Mouse (Mus musculus) liver, embryonic 14.5 days (tissue): ENCODE measurements around the gene Shisal1. TPM values are rescaled to one million over a fixed set of nuclear protein-coding genes. Genes with fewer than 3 reads are reported as not detected.

Source experiments
- ATAC-seq: fragments of 200-750 bp; cut with Nextera tagmentation; 2 replicates; pipeline ENCODE4 v1.8.0; 2017; ENCODE audit warnings: moderate number of reproducible peaks, mild to moderate bottlenecking, moderate library complexity; ENCODE audit not compliant: insufficient read depth
- DNase-seq, 3 experiments: peaks; one replicate each; pipeline ENCODE4 v3.0.0-alpha.2; 2012 to 2013; ENCODE audit warnings: low read depth in 3 of 3, low spot score in 3 of 3
- H3K27ac ChIP-seq: fragments of 300-500 bp; sonication (generic); 2 replicates; pipeline ENCODE4 v1.5.1; 2014; ENCODE audit warnings: moderate library complexity, mild to moderate bottlenecking, control low read depth, inconsistent platforms
- H3K27me3 ChIP-seq: fragments of 300-500 bp; sonication (generic); 2 replicates; pipeline ENCODE4 v1.6.1; 2014; ENCODE audit warnings: mild to moderate bottlenecking, low read length, moderate library complexity; ENCODE audit not compliant: control insufficient read depth, insufficient read depth
- H3K36me3 ChIP-seq: fragments of 300-500 bp; sonication (generic); replicated peaks from 2 replicates; pipeline ENCODE4 v1.6.1; 2014; ENCODE audit warnings: low read depth; ENCODE audit not compliant: control insufficient read depth, insufficient read depth
- H3K4me1 ChIP-seq, 2 experiments: fragments of 200-500 bp in 1 of 2; fragments of 300-500 bp in 1 of 2; sonication (generic) in 1 of 2; replicated peaks; 2 replicates each; pipeline ENCODE4 v1.6.1; 2012 to 2014; ENCODE audit warnings: antibody characterized with exemption in 1 of 2, inconsistent platforms in 1 of 2, low read length in 1 of 2; ENCODE audit not compliant: control insufficient read depth in 2 of 2, insufficient read depth in 2 of 2
- H3K4me2 ChIP-seq: fragments of 300-500 bp; sonication (generic); 2 replicates; pipeline ENCODE4 v1.6.1; 2014; ENCODE audit warnings: low read depth, mild to moderate bottlenecking, control low read depth, moderate library complexity
- H3K4me3 ChIP-seq, 2 experiments: fragments of 200-500 bp in 1 of 2; fragments of 300-500 bp in 1 of 2; sonication (generic) in 1 of 2; 2 replicates each; pipeline ENCODE4 v1.5.1; 2012 to 2014; ENCODE audit warnings: low read depth in 2 of 2, low read length in 2 of 2, mild to moderate bottlenecking in 2 of 2, control low read depth in 1 of 2, inconsistent platforms in 1 of 2, moderate library complexity in 1 of 2; ENCODE audit not compliant: insufficient read depth in 1 of 2
- H3K9ac ChIP-seq: fragments of 300-500 bp; sonication (generic); replicated peaks from 2 replicates; pipeline ENCODE4 v1.6.1; 2014; ENCODE audit warnings: mild to moderate bottlenecking, control low read depth, moderate library complexity
- H3K9me3 ChIP-seq: fragments of 300-500 bp; sonication (generic); 2 replicates; pipeline ENCODE4 v1.6.1; 2016; ENCODE audit warnings: low read length, mixed read lengths; ENCODE audit not compliant: control insufficient read depth
- CTCF ChIP-seq: IDR thresholded peaks from 2 replicates; pipeline ENCODE4 v1.5.1; 2016; ENCODE audit warnings: antibody characterized with exemption, low read depth, control low read depth
- EP300 ChIP-seq: IDR thresholded peaks from 2 replicates; pipeline ENCODE4 v1.6.1; 2016; ENCODE audit warnings: antibody characterized with exemption, low read depth
- WGBS: fragments of 180-500 bp; shearing (Covaris S2); extraction: QIAGEN DNeasy Blood & Tissue Kit; methylation state at CpG from one replicate; pipeline ENCODE4 v1.1.7; 2014; ENCODE audit not compliant: insufficient replicate concordance; 5-methylcytosine and 5-hydroxymethylcytosine counted together
- polyA plus RNA-seq, 2 experiments: library from polyadenylated mRNA; depleted of rRNA in 1 of 2; stranded (reverse) in 1 of 2; unstranded in 1 of 2; fragments of >200 nt; fragmentation: Nextera tagmentation in 1 of 2; extraction: Ambion mirVana in 1 of 2; gene quantifications; 2 replicates each; pipeline versions ENCODE4 v1.2.1 to v1.2.3; 2012 to 2014

Gene Shisal1
- polyA plus RNA-seq, 2 experiments: 0.07 TPM; not detected in 1

DNA sequence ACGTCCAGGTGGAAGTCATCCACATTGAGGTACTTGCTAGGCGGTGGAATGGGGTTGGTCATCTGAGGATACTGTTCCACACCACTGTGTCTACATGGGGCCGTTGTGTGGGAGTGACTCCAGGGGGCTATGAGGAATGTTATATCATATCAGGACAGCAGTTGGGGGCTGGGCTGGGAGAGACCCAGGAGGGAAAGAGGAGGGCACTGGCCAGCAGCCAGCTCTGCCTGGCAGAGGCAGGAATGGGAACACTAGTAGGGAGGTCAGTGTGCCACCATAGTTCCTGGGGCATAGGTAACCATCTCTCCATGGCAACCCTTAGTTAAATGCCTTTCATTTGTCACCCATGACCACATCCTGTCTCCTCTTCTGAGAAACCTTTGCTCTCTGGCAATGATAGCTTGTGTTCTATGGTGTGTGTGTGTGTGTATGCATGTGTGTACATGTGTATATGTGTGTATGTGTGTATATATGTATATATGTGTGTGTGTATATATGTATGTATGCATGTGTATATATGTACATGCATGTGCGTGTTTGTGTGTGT is 115.8 kb downstream of the Shisal1 start:
- Histone ChIP-seq H3K9ac (no peak overlapping the region), H3K4me3 (no peak overlapping the region), H3K4me1 (no peaks in the 10 kb centered on the region), H3K36me3 (no peaks in the 10 kb centered on the region), H3K27me3 (no peaks in the 10 kb centered on the region), H3K27ac (no peak overlapping the region), H3K4me2 (no peak overlapping the region), H3K9me3 (no peaks in the 10 kb centered on the region)
- TF ChIP-seq CTCF (no peak), EP300 (no peak)
- DNase-seq (no peak), ATAC-seq (no peak)
- WGBS: 68% methylated on average over 4 of the region's 4 CpGs

DNA sequence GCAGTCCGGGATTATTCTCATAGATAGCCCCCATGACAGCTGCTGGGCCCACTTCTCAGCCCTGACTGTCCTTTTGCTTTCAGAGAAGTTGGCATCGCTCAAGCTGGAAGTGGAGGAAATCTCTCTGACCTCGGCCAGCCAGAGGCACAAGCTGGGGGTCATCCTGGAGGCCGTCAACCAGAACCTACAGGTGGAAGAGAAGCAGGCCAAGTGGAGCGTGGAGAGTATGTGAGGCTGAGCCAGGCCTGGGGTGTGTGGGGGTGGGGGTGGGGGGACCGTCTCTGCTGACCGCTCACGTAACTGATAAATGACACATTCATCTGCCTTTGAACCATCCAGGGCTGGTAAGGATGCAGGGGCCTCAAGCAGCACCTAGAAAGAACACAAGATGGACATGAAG is 117.0 kb downstream of the Shisal1 start:
- no peak overlapping the region for H3K27ac ChIP-seq
- 70% methylated on average over 8 of the region's 8 CpGs for WGBS
- ATAC-seq (no peak), DNase-seq (no peak)
- H3K27me3 ChIP-seq: no peaks in the 10 kb centered on the region
- no peak overlapping the region for H3K4me2 ChIP-seq
- no peak overlapping the region for H3K9ac ChIP-seq
- no peak overlapping the region for H3K4me3 ChIP-seq
- 0 out of 4 replicates have a peak, but pooled peaks cover 0 to 2% of the 10 kb centered on the region in 2 experiments for H3K4me1 ChIP-seq
- TF ChIP-seq EP300: no peak
- TF ChIP-seq CTCF: no peak
- H3K9me3 ChIP-seq: no peaks in the 10 kb centered on the region
- H3K36me3 ChIP-seq: no peaks in the 10 kb centered on the region

Other genes starting within 250 kb of the Shisal1 start
- gene Parvb, start 215.1 kb downstream of the Shisal1 start, polyA plus RNA-seq (2012; rRNA removed): 21.6 and 22.6 TPM in 2 replicates
- 7.3 and 11.4 TPM in 2 replicates for gene Parvb, start 215.1 kb downstream of the Shisal1 start, polyA plus RNA-seq (2014; fragmentation: Nextera tagmentation; extraction: Ambion mirVana)
- gene Parvg, start 123.1 kb downstream of the Shisal1 start, polyA plus RNA-seq (2012; rRNA removed): 7.6 and 8.3 TPM in 2 replicates
- 6.6 and 7.6 TPM in 2 replicates for gene Parvg, start 123.1 kb downstream of the Shisal1 start, polyA plus RNA-seq (2014; fragmentation: Nextera tagmentation; extraction: Ambion mirVana)
- gene Rtl6, start 110.7 kb upstream of the Shisal1 start, polyA plus RNA-seq (2012; rRNA removed): 0.52 and 0.56 TPM in 2 replicates
- gene Rtl6, start 110.7 kb upstream of the Shisal1 start, polyA plus RNA-seq (2014; fragmentation: Nextera tagmentation; extraction: Ambion mirVana): 0.44 and 0.52 TPM in 2 replicates
- gene Prr5, start 222.5 kb upstream of the Shisal1 start, polyA plus RNA-seq (2012; rRNA removed): 5.2 and 6.6 TPM in 2 replicates
- gene Prr5, start 222.5 kb upstream of the Shisal1 start, polyA plus RNA-seq (2014; fragmentation: Nextera tagmentation; extraction: Ambion mirVana): 3.0 and 3.7 TPM in 2 replicates